Mouse (Mus musculus) embryonic fibroblast, embryonic 13.5 days (primary cell): ENCODE data around the gene Tm4sf1.

Experiments
- CTCF ChIP-seq: IDR thresholded peaks from 2 replicates; pipeline ENCODE4 v1.5.1; 2011; ENCODE audit warnings: mild to moderate bottlenecking, control low read depth, low read length, moderate library complexity, borderline replicate concordance; ENCODE audit not compliant: insufficient read depth
- POLR2A ChIP-seq: IDR thresholded peaks from 2 replicates; pipeline ENCODE4 v1.6.1; 2011; ENCODE audit warnings: low read depth, mild to moderate bottlenecking, control low read depth, low read length, moderate library complexity

GRCm38 (mm10) chr3:57287854-57288720 is 13.7 kb downstream of the Tm4sf1 start:
- TF ChIP-seq CTCF, result no peak
- no peak for TF ChIP-seq POLR2A
